Mouse (Mus musculus) heart, adult 9 months (tissue): Measurements from ENCODE around the gene Hlcs.
A peak's percentile ranks its signal among the peaks of the same experiment; 100 is the strongest.

Experiments
- DNase-seq, 2 experiments: peaks; one replicate each; pipeline ENCODE4 v3.0.0; 2022; ENCODE audit warnings: low spot score in 2 of 2

The Hlcs gene

GRCm38 (mm10) chr16:94246058-94246784 lies 67.2 kb downstream of the Hlcs start:
- peak in 1 of 2 experiments; percentile 39 for DNase-seq

GRCm38 (mm10) chr16:94241126-94241525 lies 72.2 kb downstream of the Hlcs start:
- DNase-seq: no peak

GRCm38 (mm10) chr16:94240190-94240589 lies 73.2 kb downstream of the Hlcs start:
- DNase-seq: no peak

- no peak for DNase-seq
Measured at GRCm38 (mm10) chr16:94239567-94239966, 73.8 kb downstream of the Hlcs start.

- no peak for DNase-seq
Measured at GRCm38 (mm10) chr16:94239146-94239545, 74.2 kb downstream of the Hlcs start.

- DNase-seq: no peak
Measured at GRCm38 (mm10) chr16:94237130-94237484, 76.3 kb downstream of the Hlcs start.

- no peak for DNase-seq
Measured at GRCm38 (mm10) chr16:94236226-94237129, 76.9 kb downstream of the Hlcs start.

- no peak for DNase-seq
Measured at GRCm38 (mm10) chr16:94235718-94236117, 77.7 kb downstream of the Hlcs start.

- DNase-seq: no peak
Measured at GRCm38 (mm10) chr16:94234202-94234601, 79.2 kb downstream of the Hlcs start.

GRCm38 (mm10) chr16:94230909-94231575 lies 82.3 kb downstream of the Hlcs start:
- DNase-seq: no peak

GRCm38 (mm10) chr16:94230499-94230898 lies 82.9 kb downstream of the Hlcs start:
- no peak for DNase-seq

GRCm38 (mm10) chr16:94229890-94230289 lies 83.5 kb downstream of the Hlcs start:
- DNase-seq: no peak

- peak; percentile 59 to 61 for DNase-seq
Measured at GRCm38 (mm10) chr16:94228858-94229555, 84.4 kb downstream of the Hlcs start.

- DNase-seq: peak; percentile 49 to 74
Measured at GRCm38 (mm10) chr16:94227328-94228018, 85.9 kb downstream of the Hlcs start.

GRCm38 (mm10) chr16:94223363-94223720 lies 90.0 kb downstream of the Hlcs start:
- no peak for DNase-seq

GRCm38 (mm10) chr16:94222646-94223362 lies 90.6 kb downstream of the Hlcs start:
- no peak for DNase-seq

GRCm38 (mm10) chr16:94210689-94211357 lies 102.5 kb downstream of the Hlcs start:
- DNase-seq: no peak

GRCm38 (mm10) chr16:94209626-94210025 lies 103.7 kb downstream of the Hlcs start:
- peak in 1 of 2 experiments; percentile 25 for DNase-seq

- no peak for DNase-seq
Measured at GRCm38 (mm10) chr16:94208826-94209225, 104.5 kb downstream of the Hlcs start.

GRCm38 (mm10) chr16:94208152-94208551 lies 105.2 kb downstream of the Hlcs start:
- DNase-seq: no peak
